Mouse (Mus musculus) embryonic facial prominence, embryonic 14.5 days (tissue): ENCODE measurements at regions not wholly inside any gene's neighbourhood (a gene's known extent, or its start where the extent isn't known, plus 50 kb on each side); places are given as distances from the start of the nearest gene placed in this dataset.
A peak's percentile ranks its signal among the peaks of the same experiment; 100 is the strongest.

Source experiments
- ATAC-seq: fragments of 200-750 bp; cut with Nextera tagmentation; 2 replicates; pipeline ENCODE4 v1.8.0; 2017; ENCODE audit warnings: low read depth, moderate number of reproducible peaks, moderate TSS enrichment
- DNase-seq: peaks from one replicate; pipeline ENCODE4 v3.0.0-alpha.2; 2015; ENCODE audit warnings: low spot score
- H3K27ac ChIP-seq: fragments of 300-500 bp; sonication (generic); replicated peaks from 2 replicates; pipeline ENCODE4 v1.5.1; 2014; ENCODE audit warnings: low read depth, mild to moderate bottlenecking, low read length, moderate library complexity
- H3K27me3 ChIP-seq: fragments of 300-500 bp; sonication (generic); replicated peaks from 2 replicates; pipeline ENCODE4 v1.6.1; 2014; ENCODE audit warnings: low read length; ENCODE audit not compliant: control insufficient read depth, insufficient read depth
- H3K36me3 ChIP-seq: fragments of 300-500 bp; sonication (generic); 2 replicates; pipeline ENCODE4 v1.6.1; 2014; ENCODE audit warnings: low read length, mixed read lengths; ENCODE audit not compliant: control insufficient read depth, insufficient read depth
- H3K4me1 ChIP-seq: fragments of 300-500 bp; sonication (generic); 2 replicates; pipeline ENCODE4 v1.6.1; 2014; ENCODE audit warnings: antibody characterized with exemption, low read length; ENCODE audit not compliant: control insufficient read depth, insufficient read depth
- H3K4me2 ChIP-seq: fragments of 300-500 bp; sonication (generic); 2 replicates; pipeline ENCODE4 v1.6.1; 2014; ENCODE audit warnings: low read depth, mild to moderate bottlenecking, low read length, moderate library complexity, mixed read lengths
- H3K4me3 ChIP-seq: fragments of 300-500 bp; sonication (generic); 2 replicates; pipeline ENCODE4 v1.5.1; 2014; ENCODE audit warnings: low read depth, mild to moderate bottlenecking, low read length
- H3K9ac ChIP-seq: fragments of 300-500 bp; sonication (generic); 2 replicates; pipeline ENCODE4 v1.6.1; 2014; ENCODE audit warnings: low read depth, mild to moderate bottlenecking, low read length, moderate library complexity, mixed read lengths
- H3K9me3 ChIP-seq: fragments of 300-500 bp; sonication (generic); 2 replicates; pipeline ENCODE4 v1.6.1; 2016; ENCODE audit warnings: low read length; ENCODE audit not compliant: control insufficient read depth
- WGBS: fragments of 180-500 bp; shearing (Covaris S2); extraction: QIAGEN DNeasy Blood & Tissue Kit; methylation state at CpG from one replicate; pipeline ENCODE4 v1.1.7; 2014; 5-methylcytosine and 5-hydroxymethylcytosine counted together

- Histone ChIP-seq H3K4me3 (no peak overlapping the region), H3K9ac (no peak overlapping the region), H3K4me2 (no peak overlapping the region), H3K9me3 (no peaks in the 10 kb centered on the region), H3K27ac (no peak overlapping the region), H3K27me3 (no peaks in the 10 kb centered on the region), H3K4me1 (no peaks in the 10 kb centered on the region), H3K36me3 (no peaks in the 10 kb centered on the region)
- DNase-seq (no peak), ATAC-seq (no peak)
- 89% methylated on average over 1 of the region's 1 CpGs for WGBS
Observed at GRCm38 (mm10) chr9:26622840-26623448, 110.6 kb upstream of the B3gat1 start.

GRCm38 (mm10) chr9:26625171-26625937 is 108.2 kb upstream of the B3gat1 start:
- DNase-seq (no peak), ATAC-seq (no peak)
- no peak overlapping the region for H3K27ac ChIP-seq
- no peaks in the 10 kb centered on the region for H3K27me3 ChIP-seq
- H3K4me1 ChIP-seq, result no peaks in the 10 kb centered on the region
- H3K4me3 ChIP-seq, result no peak overlapping the region
- H3K36me3 ChIP-seq, result no peaks in the 10 kb centered on the region
- H3K9me3 ChIP-seq, result no peaks in the 10 kb centered on the region
- H3K4me2 ChIP-seq, result no peak overlapping the region
- WGBS, result 66% methylated on average over 2 of the region's 2 CpGs
- no peak overlapping the region for H3K9ac ChIP-seq

GRCm38 (mm10) chr9:26632891-26633650 is 100.5 kb upstream of the B3gat1 start:
- ATAC-seq (no peak), DNase-seq (no peak)
- H3K4me2 ChIP-seq, result no peak overlapping the region
- no peaks in the 10 kb centered on the region for H3K9me3 ChIP-seq
- 89% methylated on average over 8 of the region's 8 CpGs for WGBS
- no peaks in the 10 kb centered on the region for H3K27me3 ChIP-seq
- no peaks in the 10 kb centered on the region for H3K4me1 ChIP-seq
- no peaks in the 10 kb centered on the region for H3K36me3 ChIP-seq
- no peak overlapping the region for H3K9ac ChIP-seq
- no peak overlapping the region for H3K4me3 ChIP-seq
- H3K27ac ChIP-seq, result no peak overlapping the region

GRCm38 (mm10) chr9:26635211-26635610 is 98.3 kb upstream of the B3gat1 start:
- no peak overlapping the region for H3K9ac ChIP-seq
- no peaks in the 10 kb centered on the region for H3K9me3 ChIP-seq
- no peaks in the 10 kb centered on the region for H3K27me3 ChIP-seq
- H3K4me2 ChIP-seq, result no peak overlapping the region
- H3K4me3 ChIP-seq, result no peak overlapping the region
- H3K27ac ChIP-seq, result no peak overlapping the region
- H3K36me3 ChIP-seq, result no peaks in the 10 kb centered on the region
- H3K4me1 ChIP-seq, result no peaks in the 10 kb centered on the region
- ATAC-seq (no peak), DNase-seq (no peak)

- Histone ChIP-seq H3K9ac (no peak overlapping the region), H3K27ac (no peak overlapping the region), H3K4me1 (no peaks in the 10 kb centered on the region), H3K4me2 (no peak overlapping the region), H3K27me3 (no peaks in the 10 kb centered on the region), H3K9me3 (no peaks in the 10 kb centered on the region), H3K4me3 (no peak overlapping the region), H3K36me3 (no peaks in the 10 kb centered on the region)
- DNase-seq (no peak), ATAC-seq (no peak)
- 87% methylated on average over 2 of the region's 2 CpGs for WGBS
Observed at GRCm38 (mm10) chr9:26638586-26638985, 94.9 kb upstream of the B3gat1 start.

- no peak overlapping the region for H3K27ac ChIP-seq
- no peaks in the 10 kb centered on the region for H3K27me3 ChIP-seq
- H3K4me1 ChIP-seq, result no peaks in the 10 kb centered on the region
- ATAC-seq (no peak), DNase-seq (no peak)
- no peak overlapping the region for H3K4me2 ChIP-seq
- no peak overlapping the region for H3K9ac ChIP-seq
- 69% methylated on average over 2 of the region's 2 CpGs for WGBS
- no peaks in the 10 kb centered on the region for H3K36me3 ChIP-seq
- H3K9me3 ChIP-seq, result no peaks in the 10 kb centered on the region
- H3K4me3 ChIP-seq, result no peak overlapping the region
Observed at GRCm38 (mm10) chr9:26642302-26642701, 91.2 kb upstream of the B3gat1 start.

- Histone ChIP-seq H3K9me3 (no peaks in the 10 kb centered on the region), H3K4me3 (no peak overlapping the region), H3K9ac (no peak overlapping the region), H3K4me1 (no peaks in the 10 kb centered on the region), H3K4me2 (no peak overlapping the region), H3K27me3 (no peaks in the 10 kb centered on the region), H3K36me3 (no peaks in the 10 kb centered on the region), H3K27ac (no peak overlapping the region)
- 82% methylated on average over 4 of the region's 4 CpGs for WGBS
- peak; percentile 16 for DNase-seq
- ATAC-seq, result no peak
Observed at GRCm38 (mm10) chr9:26642831-26643230, 90.7 kb upstream of the B3gat1 start.

- H3K27ac ChIP-seq, result no peak overlapping the region
- ATAC-seq, result no peak
- no peak overlapping the region for H3K4me3 ChIP-seq
- DNase-seq, result no peak
- no peaks in the 10 kb centered on the region for H3K4me1 ChIP-seq
- 73% methylated on average over 7 of the region's 7 CpGs for WGBS
- H3K9ac ChIP-seq, result no peak overlapping the region
- no peaks in the 10 kb centered on the region for H3K9me3 ChIP-seq
- H3K27me3 ChIP-seq, result no peaks in the 10 kb centered on the region
- no peaks in the 10 kb centered on the region for H3K36me3 ChIP-seq
- H3K4me2 ChIP-seq, result no peak overlapping the region
Observed at GRCm38 (mm10) chr9:26649506-26649905, 84.0 kb upstream of the B3gat1 start.
